Mouse (Mus musculus) liver, embryonic 14.5 days (tissue): ENCODE measurements around the gene Coq8a.
A peak's percentile ranks its signal among the peaks of the same experiment; 100 is the strongest.

Experiments
- CTCF ChIP-seq: IDR thresholded peaks from 2 replicates; pipeline ENCODE4 v1.5.1; 2016; ENCODE audit warnings: antibody characterized with exemption, low read depth, control low read depth
- EP300 ChIP-seq: IDR thresholded peaks from 2 replicates; pipeline ENCODE4 v1.6.1; 2016; ENCODE audit warnings: antibody characterized with exemption, low read depth

DNA sequence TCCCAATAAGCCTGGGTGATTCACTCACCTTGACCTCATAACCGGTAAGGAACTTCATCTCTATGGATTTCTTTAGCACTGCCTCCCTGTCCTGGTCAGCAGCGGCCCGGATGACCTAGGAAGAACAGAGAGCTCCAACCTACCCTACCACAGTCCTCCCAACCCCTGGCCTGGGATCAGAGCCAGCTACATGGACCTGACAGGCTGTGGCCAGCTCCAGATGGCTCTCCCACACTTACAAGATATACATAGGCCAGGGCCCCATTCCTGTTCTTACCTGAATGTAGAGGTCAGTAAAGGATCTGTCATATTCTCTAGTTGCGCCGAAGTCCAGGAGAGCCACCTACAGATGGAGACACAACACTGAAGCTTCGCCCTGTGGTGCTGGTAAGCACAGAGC, 31.1 kb downstream of the Coq8a start:
- TF ChIP-seq CTCF (peak; percentile 2; the same call in 1 of the 2 replicates), EP300 (no peak)
